Mouse (Mus musculus) layer of hippocampus, adult 9-10 months (tissue): ENCODE measurements around the gene Ap5s1.
A peak's percentile ranks its signal among the peaks of the same experiment; 100 is the strongest.

Experiments used
- DNase-seq: peaks from one replicate; pipeline ENCODE4 v3.0.0; 2022; ENCODE audit warnings: low spot score

Ap5s1 gene

DNA sequence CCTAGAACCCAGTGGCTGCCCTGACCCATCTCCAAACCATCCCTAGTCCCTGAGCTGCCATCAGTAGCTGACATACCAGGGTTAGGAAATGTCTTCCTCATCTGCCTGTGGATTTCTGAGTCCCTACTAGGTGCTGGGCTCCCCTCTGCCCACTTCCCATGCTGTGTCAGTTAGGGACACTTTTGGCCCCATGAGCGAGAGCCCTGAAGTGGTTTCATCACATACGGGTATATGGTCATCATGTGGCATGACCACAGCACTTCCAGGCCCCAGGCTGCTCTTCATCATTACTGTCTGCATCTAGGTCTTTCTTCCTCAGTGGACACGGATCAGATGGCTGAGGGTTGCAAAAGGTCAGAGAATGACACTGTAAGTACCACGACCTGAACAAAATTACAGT lies at the start of gene Ap5s1:
Gene Ap5s1 (plus strand): TSS at position 301 of the 400 bp plus-strand sequence.
- no peak for DNase-seq

DNA sequence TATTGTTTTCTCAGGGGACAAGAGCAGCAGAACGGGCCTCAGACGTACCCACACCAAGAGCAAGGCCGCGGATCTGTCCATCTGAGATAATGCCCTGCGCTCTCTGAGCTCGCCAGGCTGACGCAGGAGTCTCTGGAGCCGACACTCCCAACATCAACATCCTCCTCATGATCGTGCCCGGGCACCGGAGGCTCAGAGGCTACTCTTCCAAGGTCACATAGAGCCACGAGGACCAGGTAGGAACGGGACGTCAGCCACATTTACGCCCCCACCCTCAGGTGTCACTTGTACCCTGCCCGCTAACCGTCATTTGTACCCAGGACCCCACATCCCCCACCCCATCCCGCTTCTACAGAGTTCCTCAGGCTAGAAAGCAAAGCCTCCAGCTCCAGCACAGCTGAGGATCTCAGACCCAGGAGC lies 47.4 kb upstream of the Ap5s1 start:
- no peak for DNase-seq

DNA sequence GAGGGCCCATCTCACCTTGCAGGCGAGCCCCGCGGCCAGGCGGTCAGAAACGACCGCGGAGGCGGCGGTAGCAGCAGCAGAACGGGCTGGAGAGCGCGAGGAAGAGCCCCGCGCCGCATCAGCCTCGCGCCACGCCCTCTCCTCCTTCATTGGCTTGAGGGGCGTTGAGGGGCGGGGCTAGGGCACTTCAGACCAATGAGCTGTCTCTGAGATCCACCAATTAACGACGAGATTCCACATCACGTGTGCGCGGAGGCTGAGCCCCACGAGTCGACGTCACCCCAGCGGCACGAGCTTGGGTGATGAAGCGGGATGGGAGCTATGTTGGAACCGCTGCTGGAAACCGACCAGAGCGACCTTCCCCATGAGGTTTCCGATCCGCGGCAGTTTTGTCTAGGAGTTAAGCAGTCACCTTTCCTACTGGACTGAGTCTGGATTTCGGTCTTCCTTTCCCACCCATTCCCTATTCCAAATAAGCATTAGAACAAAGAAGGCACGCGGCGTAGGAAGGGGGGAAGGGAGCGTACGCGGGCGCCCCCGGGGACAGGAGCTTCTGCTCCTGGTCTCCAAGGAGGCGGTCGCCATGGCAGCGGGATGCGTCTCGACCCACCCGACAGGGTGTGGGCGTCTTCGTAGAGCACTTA lies 46.8 kb upstream of the Ap5s1 start, which contains the start of gene 1700037H04Rik:
Gene 1700037H04Rik (minus strand): TSS at position 144 of the 644 bp plus-strand sequence.
- DNase-seq = peak; percentile 88

DNA sequence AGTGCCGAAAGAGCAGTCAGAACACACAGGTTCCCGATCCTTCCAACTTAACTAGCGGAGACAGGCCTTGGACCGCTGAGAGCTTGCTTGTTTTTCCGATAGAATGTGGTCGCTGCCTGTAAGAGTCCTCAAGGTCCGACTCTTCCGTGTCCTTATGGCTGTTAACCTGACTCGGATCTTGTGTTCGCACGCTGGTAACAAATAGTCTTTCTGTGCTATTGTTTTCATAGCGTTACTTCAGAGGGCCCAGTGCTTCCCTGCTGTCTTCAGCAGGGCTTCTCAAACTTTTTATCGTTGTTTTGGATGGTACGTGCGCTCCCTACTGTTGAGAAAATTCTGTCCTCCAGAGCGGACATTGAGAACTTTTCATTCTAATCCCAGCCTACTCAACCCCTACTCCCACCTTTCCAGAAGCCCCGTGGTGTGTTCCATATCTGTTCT lies 46.2 kb upstream of the Ap5s1 start:
- no peak for DNase-seq

DNA sequence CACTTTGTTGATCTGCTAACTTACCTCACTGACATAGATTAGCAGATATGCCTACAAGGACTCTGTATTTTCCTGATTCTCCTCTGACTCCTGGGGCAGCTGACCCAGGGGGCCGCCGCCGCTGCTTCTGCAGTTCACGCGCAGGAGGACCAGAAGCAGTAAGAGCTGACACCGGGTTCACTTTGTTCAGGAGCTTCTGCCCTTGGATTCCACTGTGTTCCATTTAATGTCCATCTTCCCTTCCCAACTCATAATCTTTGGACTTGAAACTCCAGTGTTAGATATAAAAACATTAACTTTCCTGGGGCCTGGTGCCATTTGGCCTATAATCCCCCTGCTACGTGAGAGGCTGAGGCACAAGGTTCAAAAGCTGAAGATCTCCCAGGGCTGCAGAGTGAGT lies 43.0 kb upstream of the Ap5s1 start:
- DNase-seq = no peak

DNA sequence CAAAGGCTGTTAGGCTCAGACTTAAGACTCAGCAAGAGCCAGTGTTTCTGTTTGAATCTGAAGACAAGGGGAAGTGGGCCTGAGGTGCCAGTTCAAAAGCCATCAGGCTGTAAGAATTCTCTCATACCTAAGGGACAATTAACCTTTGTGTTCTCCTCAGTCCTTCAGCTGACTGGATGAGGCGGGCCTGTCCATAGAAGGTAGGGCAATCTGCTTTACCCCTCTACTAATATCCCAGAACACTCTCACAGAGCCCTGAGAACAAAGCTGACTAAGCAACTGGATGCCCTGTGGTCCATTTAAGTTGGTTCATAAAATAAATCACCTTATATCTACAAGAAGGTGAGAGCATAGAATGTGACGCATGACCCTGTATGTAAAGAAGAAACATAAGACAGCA lies 40.7 kb upstream of the Ap5s1 start:
- no peak for DNase-seq

DNA sequence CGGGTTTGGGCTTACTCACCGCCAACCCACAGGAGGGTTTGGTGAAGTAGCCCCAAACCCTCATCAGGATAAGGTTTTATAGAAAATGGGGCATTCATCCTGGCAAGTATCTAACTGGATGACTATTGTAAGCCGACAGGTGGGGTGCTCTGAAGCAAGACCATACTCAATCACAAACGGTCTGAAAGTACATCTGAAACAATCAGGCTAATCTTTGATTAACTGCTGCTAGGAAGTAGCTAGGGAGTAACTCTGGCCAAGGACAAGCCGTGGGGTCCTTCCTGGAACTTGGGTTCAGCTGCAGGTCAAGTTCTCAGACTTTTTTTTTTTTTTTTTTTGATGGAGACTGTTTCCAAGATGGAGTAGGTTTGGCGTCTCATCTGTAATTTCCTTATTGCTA lies 38.9 kb upstream of the Ap5s1 start:
- no peak for DNase-seq

DNA sequence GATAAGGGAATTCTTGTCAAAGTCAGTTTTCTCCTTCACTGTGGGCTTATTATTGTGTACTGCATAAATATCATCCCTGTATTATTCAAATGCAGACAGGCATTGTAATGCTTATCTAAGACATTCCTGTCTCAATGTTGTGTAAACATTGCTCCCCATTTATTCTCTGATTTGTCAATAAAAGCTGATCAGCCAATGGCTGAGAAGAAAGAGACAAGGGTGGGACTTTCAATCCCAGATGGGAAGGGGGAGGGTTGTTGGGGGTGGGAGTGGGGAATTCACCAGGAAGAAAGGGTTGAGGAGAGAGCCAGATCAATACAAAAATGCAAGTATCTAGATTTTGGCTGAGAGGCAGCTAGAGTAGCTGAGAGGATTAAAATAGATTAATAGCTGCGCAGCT lies 38.0 kb upstream of the Ap5s1 start:
- DNase-seq = no peak

DNA sequence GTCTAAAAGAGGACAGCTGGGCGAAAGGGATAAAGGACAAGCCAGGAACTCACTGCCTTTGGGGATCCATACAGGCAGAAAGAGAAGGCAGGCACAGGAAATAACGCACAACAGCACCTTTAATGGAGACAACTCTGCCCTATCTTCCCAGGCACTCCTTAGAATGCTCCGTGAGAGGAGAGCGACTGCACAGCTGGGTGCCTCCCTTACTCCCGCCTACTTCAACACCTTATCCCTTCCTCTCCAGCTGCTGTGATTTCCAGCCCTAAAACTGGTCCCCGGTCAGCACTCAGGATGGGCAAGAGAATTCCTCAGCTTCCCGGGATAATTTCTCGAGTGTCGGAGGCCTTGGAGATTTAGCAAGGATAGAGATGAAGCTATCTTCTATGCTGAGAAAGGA lies 35.9 kb upstream of the Ap5s1 start:
- DNase-seq = no peak

DNA sequence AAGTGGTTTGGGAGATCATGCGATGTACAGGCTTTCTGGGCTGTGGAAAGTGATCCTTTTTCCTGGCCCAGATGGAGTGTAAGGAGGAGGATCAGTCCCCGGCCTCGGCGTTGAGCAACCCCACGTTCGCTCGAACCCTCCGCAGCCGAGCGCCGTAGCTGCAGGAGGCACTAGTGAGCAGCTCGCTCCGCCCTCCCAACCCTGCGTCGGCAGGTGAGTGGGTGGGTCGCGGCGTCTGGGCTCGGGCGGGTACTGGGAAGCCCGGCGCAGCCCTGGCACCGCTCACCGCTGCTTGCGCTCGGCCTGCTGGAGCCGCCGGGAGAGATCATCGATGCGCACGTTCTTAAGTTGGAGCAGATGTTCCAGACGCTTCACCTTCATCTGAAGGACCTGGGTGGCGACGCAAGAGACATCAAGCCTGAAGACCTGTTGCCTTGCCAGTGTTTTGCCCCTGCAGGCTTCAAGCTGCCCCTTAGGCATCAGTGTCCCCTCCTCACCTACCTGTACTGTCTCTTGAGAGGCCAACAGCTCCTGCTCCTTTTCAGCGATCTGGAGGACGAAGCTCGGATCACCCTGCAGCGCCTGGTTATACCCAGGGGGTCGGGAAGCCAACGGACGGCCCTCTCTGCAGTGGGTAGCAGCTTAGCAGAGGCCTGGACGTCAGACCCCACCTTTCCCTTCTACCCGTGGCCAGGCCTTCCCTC lies 35.3 kb upstream of the Ap5s1 start:
- no peak for DNase-seq

DNA sequence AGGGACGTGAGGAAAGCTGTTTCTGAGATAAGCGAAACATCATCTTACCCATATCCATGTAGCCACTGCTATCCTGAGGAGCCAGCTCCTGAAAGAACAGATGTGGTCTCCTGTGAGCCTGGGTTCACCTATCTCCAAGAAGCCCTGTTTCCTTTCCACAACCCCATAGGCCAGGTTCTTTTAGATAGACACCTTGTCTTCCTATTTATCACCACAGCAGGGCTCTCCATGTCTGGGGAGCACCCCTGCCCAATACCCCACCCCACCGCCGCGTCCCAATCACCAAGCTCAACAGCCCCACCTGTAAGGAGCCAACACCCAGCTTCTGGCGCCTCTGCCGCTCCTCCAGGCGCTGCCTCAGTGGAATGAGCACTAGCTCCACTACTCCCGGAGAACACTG lies 34.6 kb upstream of the Ap5s1 start:
- no peak for DNase-seq

DNA sequence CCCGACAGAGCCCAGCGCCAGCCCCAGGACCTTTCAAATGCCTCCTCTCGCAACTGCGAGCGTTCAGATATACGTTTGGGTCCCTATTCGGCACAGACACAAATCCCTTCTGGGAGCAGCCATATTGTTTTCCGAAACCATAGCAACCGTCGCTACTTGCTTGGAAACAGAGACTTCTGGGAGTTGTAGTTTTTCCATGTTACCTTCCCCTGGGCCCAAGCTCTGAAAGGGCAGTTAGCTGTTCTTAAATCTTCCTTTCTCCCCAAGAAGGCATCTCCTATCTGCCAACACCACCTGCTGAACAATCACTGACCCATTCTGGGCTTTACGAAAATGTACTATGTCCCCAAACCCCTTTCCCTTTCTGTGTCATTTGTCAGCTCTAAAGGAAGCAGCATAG lies 32.2 kb upstream of the Ap5s1 start:
- no peak for DNase-seq

DNA sequence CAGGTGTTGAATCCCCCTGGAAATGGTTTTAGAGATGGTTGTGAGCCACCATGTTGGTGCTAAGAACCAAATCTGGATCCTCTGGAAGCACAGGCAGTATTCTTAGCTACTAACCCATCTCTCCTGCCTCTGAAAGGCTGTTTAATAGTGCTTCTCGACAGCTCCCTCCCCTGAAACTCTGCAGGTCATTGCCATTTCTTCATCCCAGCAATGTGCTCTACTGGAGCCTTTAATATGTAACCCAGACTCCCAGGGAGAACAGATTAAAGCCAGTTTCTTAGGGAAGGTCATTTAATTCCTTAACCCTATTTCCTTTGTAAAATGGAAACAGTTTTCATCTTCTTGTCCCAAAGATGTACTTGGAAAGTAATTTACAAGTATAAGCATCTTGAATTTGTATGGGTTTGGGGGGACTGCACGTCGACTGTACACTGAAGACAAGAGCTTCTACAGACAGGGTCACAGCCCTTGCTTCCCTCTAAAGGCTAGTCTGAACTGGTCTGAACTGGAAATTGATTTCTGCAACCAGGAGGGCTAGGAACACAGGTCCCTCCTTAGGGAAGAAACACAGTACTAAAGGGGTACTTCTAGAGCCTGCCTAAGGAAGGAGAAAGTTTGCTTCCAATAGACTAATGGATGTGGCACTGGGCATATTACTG lies 31.5 kb upstream of the Ap5s1 start:
- DNase-seq = no peak

DNA sequence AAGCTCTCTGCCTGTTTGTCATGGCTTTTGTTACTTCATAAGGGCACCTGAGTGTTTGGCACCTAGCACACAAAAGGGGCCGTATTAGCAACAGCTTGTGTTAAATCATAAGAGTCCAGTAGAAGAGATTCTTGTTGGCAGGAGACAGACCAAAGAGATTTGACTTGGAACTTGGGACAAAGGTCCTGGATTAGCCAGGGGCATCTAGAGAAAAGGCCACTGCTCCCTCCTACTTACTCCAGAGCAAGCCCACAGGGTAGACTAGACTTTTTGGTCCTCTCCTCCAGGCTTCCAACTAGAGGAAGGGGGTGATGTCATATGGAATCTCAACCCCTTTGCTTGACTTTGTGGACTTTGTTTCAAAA lies 31.0 kb upstream of the Ap5s1 start:
- no peak for DNase-seq

DNA sequence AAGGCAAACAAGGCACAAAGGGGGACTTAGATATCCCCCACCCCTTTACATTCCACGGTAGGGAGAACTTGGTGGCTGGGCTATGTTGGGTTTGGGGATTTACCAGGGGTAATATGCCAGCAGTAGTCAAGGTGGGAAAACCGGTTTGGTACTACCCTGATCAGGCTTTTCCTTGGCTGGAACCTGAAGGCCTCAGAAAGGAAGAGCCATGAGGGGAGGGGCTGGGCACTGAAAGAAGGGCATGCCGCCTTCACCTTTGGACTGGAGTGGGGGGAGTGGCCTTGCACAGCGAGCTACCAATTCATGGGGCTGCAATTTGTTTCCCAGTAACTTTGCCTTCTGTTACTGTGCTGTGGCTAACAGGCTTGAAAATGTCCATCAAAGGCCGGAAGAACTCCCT lies 30.4 kb upstream of the Ap5s1 start:
- DNase-seq = no peak

DNA sequence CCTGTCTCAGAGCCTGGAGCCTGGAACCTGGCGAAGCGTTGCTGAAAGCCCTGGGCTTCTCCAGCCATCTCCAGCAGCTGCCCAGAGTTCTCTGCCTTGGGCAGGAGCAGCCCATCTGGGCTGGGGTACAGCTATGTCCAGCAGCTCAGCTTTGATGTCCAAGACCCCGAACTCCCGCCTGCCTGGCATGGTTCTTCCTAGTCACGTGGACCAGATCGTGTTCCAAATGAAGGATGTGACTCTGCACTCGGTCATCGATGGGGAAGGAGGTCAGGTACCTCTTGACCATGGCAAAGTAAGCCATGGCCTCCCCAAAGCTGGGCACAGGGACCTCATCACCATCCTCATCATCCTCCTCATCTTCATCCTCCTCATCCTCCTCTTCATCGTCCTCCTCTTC lies 28.9 kb upstream of the Ap5s1 start:
- DNase-seq = no peak

DNA sequence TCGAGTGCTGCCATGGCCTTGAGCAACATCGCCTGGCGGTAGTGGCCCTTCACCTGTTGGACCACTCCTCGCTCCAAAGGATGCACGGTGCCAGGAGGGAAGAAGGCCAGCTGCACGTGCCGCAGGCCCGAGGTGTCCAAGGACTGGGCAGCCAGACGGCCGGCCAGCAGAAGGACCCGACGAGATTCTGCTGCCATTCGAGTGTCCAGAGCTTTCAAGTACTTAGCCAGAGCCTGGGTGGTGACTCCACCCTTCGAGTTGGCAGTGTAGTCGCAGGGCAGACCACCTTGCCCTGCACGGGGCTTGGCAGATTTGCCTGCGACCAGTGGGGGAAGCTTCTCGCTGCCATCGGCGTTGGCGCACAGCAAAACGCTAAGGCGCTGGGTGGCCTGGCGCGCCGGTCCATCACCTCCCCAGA lies 28.0 kb upstream of the Ap5s1 start:
- no peak for DNase-seq

DNA sequence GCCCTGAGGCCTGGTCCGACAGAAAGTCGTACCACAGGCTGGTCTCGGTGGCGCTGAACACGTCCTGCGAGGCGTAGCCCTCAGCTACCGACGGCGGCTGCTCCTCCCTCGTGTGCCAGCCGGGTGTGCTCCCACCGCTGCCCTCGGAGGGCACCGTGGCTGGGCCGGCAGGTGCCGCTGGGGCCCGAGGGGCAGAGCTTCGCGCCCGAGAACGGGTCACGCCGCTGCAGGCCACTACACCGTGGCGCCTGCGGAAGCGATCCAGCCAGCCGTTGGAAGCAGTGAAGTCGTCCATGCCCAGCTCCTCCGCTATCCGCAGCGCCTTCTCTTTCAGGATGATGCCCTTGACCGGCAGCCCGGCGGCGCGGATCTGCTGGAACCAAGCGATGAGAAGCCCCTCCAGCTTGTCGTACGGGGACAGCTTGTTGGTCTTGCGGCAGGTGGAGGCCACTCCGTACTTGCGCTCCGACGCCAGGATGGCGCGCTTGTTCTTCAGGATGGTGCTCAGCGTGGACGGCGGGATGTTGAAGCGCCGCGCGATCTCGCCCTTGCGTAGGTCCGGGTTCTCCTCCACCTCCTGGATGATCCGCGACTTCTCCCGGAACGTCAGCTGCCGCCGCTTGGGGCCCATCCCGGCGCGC lies 27.5 kb upstream of the Ap5s1 start:
- no peak for DNase-seq

DNA sequence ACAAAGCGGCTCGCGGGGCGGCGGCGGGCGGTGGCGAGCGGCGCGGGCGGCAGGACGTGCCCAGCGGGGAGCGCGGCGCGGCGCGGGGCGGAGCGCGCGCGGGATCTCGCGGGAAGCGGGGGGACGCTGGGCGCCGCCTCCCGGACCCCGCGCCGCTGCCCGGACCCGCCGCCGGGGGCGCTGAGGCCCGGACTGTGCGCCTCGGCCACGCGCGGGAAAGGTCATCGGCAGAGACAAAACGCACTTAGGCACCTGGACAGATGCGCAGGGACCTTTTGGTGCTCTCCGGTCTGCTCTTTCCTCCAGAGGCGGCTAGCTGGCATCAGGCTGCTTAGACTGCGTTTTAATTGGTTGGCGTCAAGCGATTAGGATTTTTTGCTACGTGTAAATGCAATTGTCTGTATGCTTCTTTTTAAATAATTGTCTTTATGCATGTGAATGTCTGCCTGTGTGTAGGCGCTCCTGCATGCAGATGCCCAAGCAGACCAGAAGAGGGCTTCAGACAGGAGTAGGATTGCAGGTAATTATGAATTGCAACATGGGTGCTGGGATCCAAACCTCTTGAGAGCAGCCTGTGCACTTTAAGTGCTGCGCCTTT lies 26.8 kb upstream of the Ap5s1 start, which contains the start of gene Cenpb:
Gene Cenpb (minus strand): TSS at position 78 of the 598 bp plus-strand sequence.
- DNase-seq = no peak

DNA sequence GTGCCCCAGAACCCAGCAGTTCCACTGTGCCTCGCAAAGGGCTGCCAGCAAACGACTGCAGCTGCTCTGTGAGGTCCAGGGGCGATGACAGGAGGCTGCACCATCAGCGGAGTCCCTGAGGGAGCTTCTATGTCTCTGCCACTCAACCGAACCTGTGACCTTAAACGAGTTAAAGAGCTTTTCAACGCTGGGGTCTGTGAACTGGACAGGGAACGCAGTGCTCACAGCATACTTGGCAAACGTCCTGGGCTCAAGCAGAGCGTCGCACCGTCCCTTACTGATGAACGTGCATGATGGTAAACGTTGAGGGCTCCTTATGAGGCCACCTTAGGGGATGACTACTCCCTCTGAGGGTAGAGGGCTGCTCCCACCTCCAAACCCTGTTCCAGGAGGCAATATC lies 20.5 kb upstream of the Ap5s1 start:
- no peak for DNase-seq

DNA sequence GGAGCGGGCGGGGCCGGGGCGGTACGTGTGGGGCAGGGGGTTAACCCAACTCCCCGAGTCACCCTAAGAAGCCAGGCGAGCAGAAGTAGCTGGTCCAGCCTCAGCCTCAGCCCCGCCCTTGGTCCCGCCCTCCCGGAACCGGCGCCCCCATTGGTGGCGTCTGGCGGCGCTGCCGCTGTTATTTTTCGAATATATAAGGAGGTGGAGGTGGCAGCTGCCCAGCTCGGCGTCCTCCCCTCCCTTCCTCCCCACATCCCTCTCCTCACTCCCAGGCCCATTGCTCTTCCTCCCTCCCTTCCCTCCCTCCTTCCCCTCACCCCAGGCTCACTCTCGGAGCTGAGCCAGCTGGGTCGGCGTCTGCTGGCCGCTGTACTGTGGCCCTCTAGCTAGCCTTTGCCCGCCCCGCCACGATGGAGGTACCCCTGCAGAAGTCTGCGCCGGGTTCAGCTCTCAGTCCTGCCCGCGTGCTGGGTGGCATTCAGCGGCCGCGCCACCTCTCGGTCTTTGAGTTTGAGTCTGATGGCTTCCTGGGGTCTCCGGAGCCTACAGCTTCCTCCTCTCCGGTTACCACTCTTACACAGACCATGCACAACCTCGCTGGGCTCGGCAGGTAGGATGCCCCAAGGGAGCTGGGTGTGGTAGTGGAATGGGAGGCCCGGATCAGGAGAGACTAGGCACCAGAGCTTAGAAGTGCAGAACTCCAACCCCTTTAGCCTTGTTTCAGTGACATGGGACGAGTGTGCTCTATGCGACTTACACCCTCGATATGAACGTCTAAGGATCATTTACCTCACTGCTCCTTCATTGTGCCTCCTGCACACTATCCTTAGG lies 19.9 kb upstream of the Ap5s1 start, which contains the start of the genes Cdc25b and Spef1:
Gene Cdc25b (plus strand): TSS at position 179 of the 831 bp plus-strand sequence.
Gene Spef1 (minus strand): TSS at position 512 of the 831 bp plus-strand sequence.
- no peak for DNase-seq
